Mouse (Mus musculus): Measurements from ENCODE around the gene 2410015M20Rik.

DNA sequence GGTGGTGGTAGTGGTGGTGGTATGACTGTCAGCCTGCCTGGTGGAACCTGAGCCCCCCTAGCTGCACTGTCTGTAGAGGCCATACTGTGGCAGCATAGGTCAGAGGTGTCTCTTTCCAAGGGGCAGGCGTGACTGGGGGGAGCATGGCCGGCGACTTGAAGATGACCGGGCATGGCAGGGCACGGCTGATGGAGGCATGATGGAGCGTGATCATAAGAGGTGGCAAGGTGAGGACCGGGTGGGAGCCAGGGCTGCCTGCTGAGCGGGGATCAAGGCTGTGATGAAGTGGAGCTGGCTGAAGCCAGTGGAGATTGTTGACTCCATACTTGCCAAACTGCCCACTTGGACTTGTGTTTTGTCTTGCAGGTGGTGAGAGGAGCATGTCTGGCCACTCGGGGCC, 4.1 kb downstream of the 2410015M20Rik start:
- no peak for TF ChIP-seq CTCF (IDR thresholded peaks at IDR 0.05; ENCODE audit: extremely low read depth, insufficient read depth, insufficient read length, insufficient replicate concordance)
- TF ChIP-seq POLR2A (IDR thresholded peaks at IDR 0.05; ENCODE audit: low read depth, low read length): no peak

Measured in spleen, adult 2 months (tissue).